Mouse (Mus musculus): Measurements from ENCODE around the gene Tmc7.

Gene Tmc7

DNA sequence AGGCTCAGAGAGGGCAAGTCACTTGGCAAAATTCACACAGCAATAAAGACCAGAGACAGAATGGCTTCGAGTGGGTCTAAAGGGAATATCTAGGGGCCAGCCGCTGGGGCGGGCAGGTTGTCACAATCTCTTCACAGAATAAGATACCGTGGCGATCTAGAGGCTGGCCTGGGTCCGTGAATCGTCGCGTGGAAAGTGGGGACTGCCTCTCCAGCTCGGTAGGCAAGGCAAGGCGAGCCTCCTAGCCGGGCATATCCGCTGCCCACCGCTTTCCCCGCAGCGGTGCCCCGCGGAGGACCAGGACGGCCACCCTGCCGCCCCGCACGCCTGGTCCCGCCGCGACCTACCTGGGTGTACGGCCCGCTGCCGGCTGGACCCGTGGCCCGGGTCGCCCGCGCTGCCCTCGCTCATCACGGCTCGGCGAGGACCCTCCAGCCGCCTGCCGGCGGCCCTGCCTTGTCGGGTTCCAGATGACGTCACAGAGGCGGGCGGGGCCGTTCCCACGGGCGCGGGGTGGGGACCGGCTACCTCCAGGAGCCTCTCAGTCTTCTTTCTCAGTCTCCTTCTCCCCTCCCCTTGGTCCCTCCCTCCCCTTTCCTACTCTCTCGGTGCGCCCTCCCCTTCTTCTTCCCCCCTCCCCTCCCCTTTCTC lies at the start of gene Tmc7:
Gene Tmc7 (minus strand): TSS at position 480 of the 651 bp plus-strand sequence.
- peak; percentile 89 to 91 for DNase-seq (ENCODE audit: low spot score in 2 of 2)

DNA sequence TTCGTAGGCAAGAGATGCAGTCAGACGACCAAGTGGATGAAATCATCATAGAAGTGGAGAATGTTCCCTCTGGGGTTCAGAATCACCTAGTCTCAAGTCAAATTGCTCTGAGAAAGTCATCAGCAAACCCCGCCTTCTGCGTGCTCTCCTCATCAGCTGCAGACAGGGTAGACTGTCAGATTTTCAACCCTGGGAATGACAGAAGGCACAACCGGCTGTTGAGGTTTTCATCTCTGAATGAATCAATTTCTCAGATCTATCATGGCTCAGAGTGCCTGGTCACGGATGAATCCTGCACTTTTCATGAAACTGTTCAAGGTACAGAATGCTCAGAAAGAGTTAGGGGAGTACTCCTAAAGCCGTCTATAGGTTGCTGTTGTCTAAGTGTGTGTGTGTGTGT lies 49.4 kb upstream of the Tmc7 start:
- DNase-seq (ENCODE audit: low spot score in 2 of 2) = no peak

GRCm38 (mm10) chr7:118633094-118633493 lies 48.6 kb upstream of the Tmc7 start:
- DNase-seq (ENCODE audit: low spot score in 2 of 2) = no peak

- no peak for DNase-seq (ENCODE audit: low spot score in 2 of 2)
Observed at GRCm38 (mm10) chr7:118627550-118628298, 43.2 kb upstream of the Tmc7 start.

DNA sequence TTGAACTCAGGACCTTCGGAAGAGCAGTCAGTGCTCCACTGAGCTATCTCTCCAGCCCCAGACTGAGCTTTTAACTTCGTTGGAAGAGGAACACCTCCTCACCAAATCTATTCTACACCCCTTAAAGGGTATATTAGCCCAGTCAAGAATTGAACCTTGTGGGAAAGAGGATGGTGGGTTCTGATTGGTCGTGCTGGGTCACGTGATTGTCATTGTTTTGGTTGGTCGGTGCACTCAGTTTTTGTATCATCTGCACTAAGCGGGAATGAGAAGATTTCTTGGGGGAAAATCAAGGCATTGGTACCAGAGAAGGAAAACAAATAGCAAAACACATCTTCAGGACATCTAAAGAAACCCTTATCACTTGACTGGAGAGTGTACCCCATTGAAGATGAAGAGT lies 36.6 kb upstream of the Tmc7 start:
- DNase-seq (ENCODE audit: low spot score in 2 of 2) = no peak

- DNase-seq (ENCODE audit: low spot score in 2 of 2) = no peak
Observed at GRCm38 (mm10) chr7:118620243-118620906, 35.8 kb upstream of the Tmc7 start.

- DNase-seq (ENCODE audit: low spot score in 2 of 2) = no peak
Observed at GRCm38 (mm10) chr7:118618104-118618503, 33.6 kb upstream of the Tmc7 start.

DNA sequence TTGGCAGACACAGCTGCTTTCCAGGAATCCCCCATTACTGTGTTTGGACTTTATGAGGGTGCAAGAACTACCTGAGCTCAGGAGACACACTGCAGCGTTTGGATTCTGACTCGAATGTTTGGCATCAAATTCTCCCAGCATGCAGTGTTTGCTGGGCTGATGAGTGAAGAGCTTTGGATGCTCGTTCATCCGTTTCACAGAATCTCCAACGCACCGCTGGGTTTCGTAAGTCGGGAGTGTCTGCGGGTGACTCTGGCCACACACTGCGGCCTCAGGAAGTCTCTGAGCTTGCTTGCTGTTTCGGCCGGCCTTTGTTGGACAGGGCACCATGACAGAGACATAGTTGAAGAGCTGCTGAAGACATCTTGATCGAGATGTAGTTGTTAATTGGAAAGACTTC lies 29.5 kb upstream of the Tmc7 start:
- no peak for DNase-seq (ENCODE audit: low spot score in 2 of 2)

DNA sequence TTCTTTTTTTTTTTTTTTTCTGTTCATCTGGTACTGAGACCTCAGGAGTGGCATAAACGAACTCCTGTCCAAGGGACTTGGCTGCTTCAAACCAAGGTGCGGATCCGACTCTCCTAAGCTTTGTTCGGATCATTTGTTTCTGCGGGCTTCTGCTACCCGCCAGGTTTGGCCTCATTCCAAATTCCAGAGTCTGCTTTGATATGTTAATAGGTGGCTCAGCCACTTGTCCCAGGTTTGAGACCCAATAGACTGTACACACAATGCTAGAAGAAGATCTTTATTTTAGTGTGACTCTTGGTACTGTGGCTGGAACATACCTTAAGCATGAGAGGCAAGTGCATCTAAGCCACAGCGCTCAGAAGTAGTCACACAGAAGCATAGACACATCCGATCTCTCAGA lies 27.4 kb upstream of the Tmc7 start:
- no peak for DNase-seq (ENCODE audit: low spot score in 2 of 2)

DNA sequence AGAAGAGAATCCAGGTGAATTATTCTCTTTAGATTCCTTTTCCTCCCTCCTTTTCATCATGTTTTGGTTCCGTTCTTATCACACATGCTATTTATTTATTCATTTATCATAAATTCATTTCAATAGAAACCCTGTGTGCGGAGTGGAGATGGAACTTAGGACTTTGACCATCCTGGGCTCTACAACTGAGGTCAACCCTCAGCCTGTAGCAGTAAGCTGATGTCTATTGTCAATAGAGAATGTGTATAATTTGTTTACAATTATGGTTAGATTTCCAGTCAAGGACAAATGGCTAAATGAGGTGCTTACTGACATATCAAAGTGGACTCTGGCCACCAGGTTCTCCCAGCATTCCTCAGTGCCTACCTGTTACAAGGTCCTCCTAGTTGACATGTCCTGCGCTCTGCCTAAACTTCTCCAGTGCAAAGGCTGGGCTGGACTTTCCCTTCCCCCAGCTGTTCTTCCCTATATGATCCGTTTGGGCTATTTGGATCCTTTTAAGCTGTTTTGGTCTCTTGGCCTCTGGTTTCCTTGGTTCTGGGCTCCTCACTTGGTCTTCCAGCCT lies 26.7 kb upstream of the Tmc7 start:
- no peak for DNase-seq (ENCODE audit: low spot score in 2 of 2)

- no peak for DNase-seq (ENCODE audit: low spot score in 2 of 2)
Observed at GRCm38 (mm10) chr7:118610721-118611120, 26.2 kb upstream of the Tmc7 start.

DNA sequence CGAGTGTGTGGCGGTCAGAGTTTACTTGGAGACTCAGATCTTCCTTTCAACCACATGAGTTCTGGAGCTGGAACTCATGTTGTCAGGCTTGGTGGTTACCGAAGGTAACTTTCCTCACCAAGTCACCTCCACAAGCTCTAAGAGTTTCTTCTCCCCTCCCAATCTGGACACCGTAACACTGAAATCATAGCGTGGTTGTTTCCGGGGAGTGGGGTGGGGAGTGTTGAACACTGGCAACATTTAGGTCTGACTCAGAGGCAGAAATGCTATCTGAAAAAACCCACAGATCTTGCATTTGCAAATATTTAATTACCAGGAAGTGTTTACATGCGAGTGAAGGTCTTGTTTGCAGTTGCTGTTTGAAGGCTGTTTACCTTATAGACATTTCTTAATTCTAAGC lies 25.3 kb upstream of the Tmc7 start:
- DNase-seq (ENCODE audit: low spot score in 2 of 2) = no peak

DNA sequence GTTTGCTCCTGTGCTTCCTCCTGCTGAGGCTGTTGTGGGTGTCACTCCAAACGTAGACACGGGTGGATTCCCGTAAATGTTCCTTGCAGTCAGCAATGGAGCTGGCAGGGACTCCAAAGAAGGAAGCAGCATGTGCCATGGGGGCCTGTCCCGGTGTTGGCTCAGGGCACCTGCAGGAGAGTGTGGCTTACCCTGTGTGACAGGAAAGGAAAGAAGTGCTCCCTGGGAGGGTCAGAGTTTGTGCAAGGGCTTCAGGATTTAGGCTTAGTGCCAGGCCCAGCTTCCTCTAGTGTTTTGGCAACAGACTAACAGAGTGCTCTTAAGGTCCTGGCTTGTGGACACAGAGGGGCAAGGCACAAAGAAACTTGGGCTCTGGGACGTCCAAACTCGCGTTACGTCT lies 20.3 kb upstream of the Tmc7 start:
- no peak for DNase-seq (ENCODE audit: low spot score in 2 of 2)

DNA sequence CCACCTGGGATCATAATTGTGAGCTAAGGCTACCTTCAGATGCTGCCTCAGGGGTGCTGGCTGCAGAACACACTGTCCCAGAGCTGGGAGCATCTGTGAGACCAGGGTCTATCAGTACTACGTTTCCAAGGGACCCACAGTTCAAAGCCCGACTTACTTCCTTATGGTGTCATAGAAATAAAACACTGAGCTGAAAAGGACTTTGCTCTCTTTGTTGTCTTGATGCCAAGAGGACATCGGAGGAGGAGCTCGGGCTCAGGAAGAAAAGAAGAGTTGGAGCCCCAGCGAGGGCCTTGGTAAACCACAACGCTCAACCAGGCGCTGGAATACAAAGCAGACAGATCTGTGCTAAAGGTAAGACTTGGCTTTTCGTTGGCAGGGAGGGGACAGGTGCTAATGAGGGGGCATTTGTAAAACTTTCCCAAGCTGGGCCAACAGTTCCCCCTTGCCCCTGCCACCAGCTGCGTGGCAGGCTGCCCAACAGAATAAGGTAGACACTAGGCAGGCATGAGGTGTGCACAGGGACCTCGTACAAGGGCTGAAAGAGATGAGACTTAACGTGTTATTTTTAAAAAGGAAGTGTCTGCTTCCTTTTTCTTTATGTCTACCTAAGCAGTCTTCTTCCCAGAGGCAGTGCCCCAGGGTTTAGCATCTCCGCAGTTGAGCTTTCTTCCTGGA lies 15.6 kb upstream of the Tmc7 start:
- DNase-seq (ENCODE audit: low spot score in 2 of 2) = no peak

- DNase-seq (ENCODE audit: low spot score in 2 of 2) = no peak
Observed at GRCm38 (mm10) chr7:118597201-118597600, 12.7 kb upstream of the Tmc7 start, which contains the start of gene Tmc5. TSS of gene Tmc5 (plus strand) at chr7:118597297.

- no peak for DNase-seq (ENCODE audit: low spot score in 2 of 2)
Observed at GRCm38 (mm10) chr7:118596271-118596670, 11.7 kb upstream of the Tmc7 start.

DNA sequence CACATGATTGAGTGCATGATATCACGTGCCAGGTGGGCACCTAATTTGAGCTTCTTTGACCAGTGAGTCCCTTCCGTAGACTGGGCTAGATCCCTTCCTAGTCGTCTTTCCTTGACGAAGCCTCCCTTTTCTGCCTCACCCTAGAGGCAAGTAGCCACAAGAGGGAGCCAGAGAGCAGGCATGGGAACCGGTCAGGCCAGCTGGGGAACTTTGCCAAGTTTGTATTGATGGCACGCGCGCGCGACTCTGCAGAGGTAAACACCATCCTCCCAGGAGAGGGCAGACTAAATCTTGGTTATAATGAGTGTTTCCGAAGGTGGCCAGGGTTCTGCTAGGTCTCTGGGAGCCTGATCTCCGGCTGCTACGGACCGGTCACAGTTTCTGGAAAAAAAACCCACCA lies 10.7 kb upstream of the Tmc7 start:
- peak; percentile 93 to 96 for DNase-seq (ENCODE audit: low spot score in 2 of 2)

DNA sequence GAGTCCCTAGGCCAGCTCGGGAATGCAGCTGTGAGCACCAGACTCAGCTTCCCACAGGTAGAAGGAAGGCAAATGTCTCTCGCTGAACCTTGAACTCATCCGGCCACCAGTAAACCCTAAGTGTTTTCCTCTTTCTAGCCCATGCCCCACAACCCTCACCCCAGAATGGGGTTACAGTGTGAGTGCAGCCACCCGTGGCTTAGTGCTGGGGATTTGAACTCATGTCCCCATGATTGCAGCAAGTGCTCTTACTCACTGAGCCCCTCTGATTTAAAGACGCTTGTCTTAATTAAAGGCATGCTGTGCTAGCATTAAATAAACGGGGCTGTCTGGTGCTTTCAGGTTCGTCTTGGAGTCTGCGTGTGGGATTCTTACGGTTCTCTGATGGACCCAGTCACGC lies 10.1 kb upstream of the Tmc7 start:
- DNase-seq (ENCODE audit: low spot score in 2 of 2) = no peak

DNA sequence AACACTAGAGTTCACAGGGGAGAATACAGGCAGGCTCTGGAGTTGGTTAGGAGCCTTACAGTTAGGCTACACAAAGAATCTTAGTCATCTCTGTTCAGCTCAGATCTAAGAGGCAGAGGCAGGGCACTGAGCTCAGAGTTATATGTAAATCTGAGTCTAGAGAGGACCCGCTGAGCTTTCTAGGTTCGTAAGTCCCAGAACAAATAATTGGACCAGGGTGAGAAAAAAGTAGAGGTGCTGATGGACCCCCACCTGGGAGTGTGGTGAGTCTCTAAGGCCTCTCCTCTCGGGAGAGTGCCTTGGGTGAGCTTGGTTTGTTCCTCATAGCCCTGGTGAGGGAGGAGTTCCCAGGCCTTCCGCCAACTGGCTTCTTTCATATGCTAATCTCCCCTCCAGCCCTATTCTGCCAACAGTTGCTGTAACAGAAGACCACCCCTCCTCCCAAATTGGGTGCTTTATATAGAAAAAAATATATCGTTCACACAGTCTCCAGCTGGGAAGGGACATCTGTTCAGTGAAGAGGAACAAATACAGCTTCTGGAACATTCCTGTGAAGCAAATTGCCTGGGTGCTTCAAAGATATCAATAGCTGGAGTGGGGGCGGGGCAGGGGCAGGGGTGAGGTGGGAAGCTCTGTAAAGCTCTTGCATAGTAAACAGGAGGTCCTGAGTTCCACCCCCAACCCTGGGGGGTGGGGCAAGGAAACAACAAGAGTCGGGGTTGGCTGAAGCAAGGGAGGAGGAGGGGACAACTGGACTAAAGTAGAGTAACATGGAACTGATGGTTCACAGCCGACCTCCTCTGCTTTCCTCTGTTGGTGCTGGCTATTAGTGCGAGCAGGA lies 9.3 kb upstream of the Tmc7 start:
- peak; percentile 90 to 94 for DNase-seq (ENCODE audit: low spot score in 2 of 2)

GRCm38 (mm10) chr7:118592146-118592545 lies 7.6 kb upstream of the Tmc7 start:
- DNase-seq (ENCODE audit: low spot score in 2 of 2) = peak; percentile 63 to 70

GRCm38 (mm10) chr7:118590726-118591305 lies 6.3 kb upstream of the Tmc7 start:
- DNase-seq (ENCODE audit: low spot score in 2 of 2) = no peak

All from right cerebral cortex, postnatal 10 days (tissue).